Comparison of ENCODE assay signal across 10 mouse cellular contexts in the genomic region with DNA sequence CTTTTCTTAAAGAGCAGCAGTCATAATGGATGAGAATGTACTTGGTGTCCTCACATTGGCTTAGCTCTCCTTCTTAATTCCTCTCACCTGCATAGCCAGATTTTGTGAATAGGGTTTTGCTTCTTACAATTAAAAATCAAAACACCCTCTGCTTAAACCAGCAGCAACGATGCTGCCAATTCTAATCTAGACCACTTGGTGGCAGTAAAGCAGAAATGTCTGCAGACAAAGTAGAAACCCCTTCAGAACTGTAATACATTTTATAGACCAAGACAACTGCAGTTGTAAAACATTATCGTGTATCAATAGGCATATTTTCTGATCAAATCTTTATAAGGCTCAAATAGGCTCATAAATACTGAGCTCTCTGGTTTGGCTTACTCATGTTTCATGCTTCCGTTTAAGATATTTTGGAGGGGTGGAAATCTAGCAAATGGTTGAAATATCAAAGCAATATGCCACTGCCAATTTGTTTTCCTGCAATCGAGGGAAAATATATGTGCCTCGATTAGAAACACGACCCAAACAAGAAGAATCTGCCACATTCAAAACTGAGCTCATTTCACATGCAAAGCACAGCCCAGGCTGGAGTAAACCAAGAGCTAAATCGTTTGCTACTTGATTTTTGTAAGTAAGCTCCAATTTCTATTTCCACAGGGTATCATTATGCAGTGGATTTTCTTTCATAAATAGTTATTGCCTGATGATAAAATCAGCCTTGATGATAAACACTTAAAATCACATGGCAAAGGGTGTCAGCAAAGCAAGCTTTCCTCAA. TPM values are rescaled to one million over a fixed set of nuclear protein-coding genes. Genes with fewer than 3 reads are reported as not detected.
DNase-seq lines count a peak whose midpoint lies in the region; ATAC-seq and TF ChIP-seq lines count a peak whose summit lies in the region.
"Had no signal": no experiment of that assay in that cellular context is flagged by ENCODE, and none has a peak within 500 bp of the region (broad histone marks: within the 10 kb centered on the region; RNA-seq: fewer than 3 reads in every experiment).

No protein-coding gene starts in this region.

- TF ChIP-seq CTCF in MEL (IDR thresholded peaks at IDR 0.05 in 2 of 3, conservative IDR thresholded peaks at IDR 0.05 in 1 of 3; ENCODE audit: control insufficient read depth in 1 of 3, insufficient read depth in 1 of 3, low read depth in 2 of 3, low read length in 3 of 3, poor library complexity in 1 of 3, severe bottlenecking in 1 of 3): peak in 2 of 3 experiments; percentile 20 to 38; a peak in 2 of 6 replicates

- H3K9me3 ChIP-seq in MEL (replicated peaks; ENCODE audit: insufficient read depth, low read length): no peaks in the 10 kb centered on the region
- no peaks in the 10 kb centered on the region for H3K9me3 ChIP-seq in neural tube, embryonic 13.5 days

- WGBS in neural tube, embryonic 13.5 days: 39% methylated on average over 7 of the region's 7 CpGs

- peak; percentile 33 for TF ChIP-seq RAD21 in MEL (IDR thresholded peaks at IDR 0.05; ENCODE audit: low read depth, low read length)

- no peak for TF ChIP-seq POLR2A in MEL (IDR thresholded peaks at IDR 0.05; ENCODE audit: control insufficient read depth in 1 of 2, insufficient read depth in 1 of 2, low read depth in 1 of 2, low read length in 2 of 2, poor library complexity in 1 of 2)

- no peaks in the 10 kb centered on the region for H3K79me2 ChIP-seq in MEL (ENCODE audit: control insufficient read depth, insufficient read depth, low read length, poor library complexity)

- intact Hi-C loops in gastrocnemius, postnatal 36 days (cut with DNase I): loop anchor here (5.0 kb wide), 1 partner anchor 97 kb away; no protein-coding TSS in a partner anchor

- no peak overlapping the region for H3K27ac ChIP-seq in MEL (ENCODE audit: control insufficient read depth, low read depth, low read length)
- no peak overlapping the region for H3K27ac ChIP-seq in neural tube, embryonic 13.5 days (replicated peaks)

- H3K4me3 ChIP-seq in MEL (ENCODE audit: control insufficient read depth in 1 of 2, insufficient read depth in 1 of 2, low read depth in 2 of 2, low read length in 2 of 2): no peak overlapping the region
- no peak overlapping the region for H3K4me3 ChIP-seq in neural tube, embryonic 13.5 days

- DNase-seq in gastrocnemius, postnatal 10 days: peak; percentile 7
- DNase-seq in gastrocnemius, postnatal 36 days: no peak
- peak; percentile 18 for DNase-seq in MEL (ENCODE audit: low read depth, low spot score)
- DNase-seq in embryo, embryonic 10.5 days (ENCODE audit: low spot score): peak; percentile 72
- DNase-seq in layer of hippocampus, adult 8-10 months (ENCODE audit: low spot score in 2 of 2): peak; percentile 14 to 39
- no peak for DNase-seq in spleen, postnatal 10 days (ENCODE audit: low spot score in 2 of 2)
- DNase-seq in thymus, postnatal 10 days (ENCODE audit: low spot score in 2 of 2): no peak

- H3K27me3 ChIP-seq in MEL (ENCODE audit: control insufficient read depth in 1 of 2, insufficient read depth in 2 of 2, low read length in 2 of 2): no peaks in the 10 kb centered on the region
- H3K27me3 ChIP-seq in neural tube, embryonic 13.5 days: no peaks in the 10 kb centered on the region

- H3K9ac ChIP-seq in MEL (ENCODE audit: control insufficient read depth, low read depth, low read length, poor library complexity, severe bottlenecking): no peak overlapping the region
- H3K9ac ChIP-seq in neural tube, embryonic 13.5 days: no peak overlapping the region

- no peak overlapping the region for H3K4me2 ChIP-seq in neural tube, embryonic 13.5 days

- ATAC-seq in neural tube, embryonic 13.5 days (ENCODE audit: low read depth): peak; percentile 56; the same call in 1 of the 2 replicates

- H3K4me1 ChIP-seq in MEL (ENCODE audit: control insufficient read depth in 1 of 2, insufficient read depth in 2 of 2, low read length in 2 of 2): no peaks in the 10 kb centered on the region
- H3K4me1 ChIP-seq in neural tube, embryonic 13.5 days (replicated peaks): peaks cover 8% of the 10 kb centered on the region

- TF ChIP-seq EP300 in MEL (IDR thresholded peaks at IDR 0.05; ENCODE audit: low read depth in 1 of 2, low read length in 2 of 2): no peak

- H3K36me3 ChIP-seq in MEL (ENCODE audit: control insufficient read depth in 1 of 2, insufficient read depth in 2 of 2, low read length in 2 of 2): no peaks in the 10 kb centered on the region
- H3K36me3 ChIP-seq in neural tube, embryonic 13.5 days: no peaks in the 10 kb centered on the region

TF ChIP-seq in MEL, 35 proteins besides CTCF, POLR2A, EP300 and RAD21:
- TF ChIP-seq ZMIZ1 (IDR thresholded peaks at IDR 0.05; ENCODE audit: low read depth, low read length) (no peak), SMC3 (IDR thresholded peaks at IDR 0.05; ENCODE audit: low read depth, low read length) (peak; percentile 33)

RNA-seq across cellular contexts. Expression of a gene that starts 14.6 kb away (rescaled TPM):
- not detected for total RNA-seq in gastrocnemius, postnatal 10 days (2021)
- not detected for total RNA-seq in gastrocnemius, postnatal 36 days (2021)
- not detected in 2 replicates for total RNA-seq in MEL (2012; rRNA removed)
- polyA plus RNA-seq in MEL (2012; ENCODE audit: insufficient read depth in 1 of 2, insufficient read length in 2 of 2, low read depth in 1 of 2, low replicate concordance in 2 of 2, missing spikeins in 1 of 2): not detected
- total RNA-seq in layer of hippocampus, adult 8-10 months (2022): under 1 TPM in 1 of 4 experiments, not detected in 3; 0.38 TPM
- not detected in 2 replicates for polyA plus RNA-seq in neural tube, embryonic 13.5 days (2015; fragmentation: Nextera tagmentation; extraction: Ambion mirVana)
- total RNA-seq: ES-E14; gastrocnemius, postnatal 4 days had no signal

Comparison
In these comparisons a context has a peak if more than half of its experiments do, and no peak if none do; other contexts are left out.
1. DNase-seq: peak in gastrocnemius, postnatal 10 days (single experiment), MEL (single experiment), embryo, embryonic 10.5 days (single experiment) and layer of hippocampus, adult 8-10 months (2 of 2); none in gastrocnemius, postnatal 36 days (0 of 2), spleen, postnatal 10 days (0 of 2) and thymus, postnatal 10 days (0 of 2).